Mouse (Mus musculus) megakaryocyte-erythroid progenitor cell, adult 5-6 weeks (primary cell): Measurements from ENCODE around the gene Arl14ep. TPM values are rescaled to one million over a fixed set of nuclear protein-coding genes. Genes with fewer than 3 reads are reported as not detected.
"Not testable (repeated sequence)": the region's sequence is repeated elsewhere in the genome, so short reads cannot be mapped to it uniquely, and the experiment has no call there.

Experiments used
- ATAC-seq: replicated peaks from 2 replicates; pipeline ENCODE4 v1.8.0; 2016; ENCODE audit warnings: mild to moderate bottlenecking, inconsistent platforms; ENCODE audit not compliant: severe bottlenecking, poor library complexity, low FRiP score, low TSS enrichment
- total RNA-seq, 2 experiments: library from RNA; stranded (forward) in 1 of 2; stranded (reverse) in 1 of 2; fragments of 200-1000, 215-1000 nt in 1 of 2; fragments of >200 nt in 1 of 2; fragmentation: Nextera tagmentation in 1 of 2; gene quantifications; 2 replicates each; pipeline ENCODE4 v1.2.3; 2014 to 2017

Gene Arl14ep
- total RNA-seq (2014; fragmentation: Nextera tagmentation) (15.4 and 20.1 TPM in 2 replicates), total RNA-seq (2017) (24.9 and 31.2 TPM in 2 replicates)

DNA sequence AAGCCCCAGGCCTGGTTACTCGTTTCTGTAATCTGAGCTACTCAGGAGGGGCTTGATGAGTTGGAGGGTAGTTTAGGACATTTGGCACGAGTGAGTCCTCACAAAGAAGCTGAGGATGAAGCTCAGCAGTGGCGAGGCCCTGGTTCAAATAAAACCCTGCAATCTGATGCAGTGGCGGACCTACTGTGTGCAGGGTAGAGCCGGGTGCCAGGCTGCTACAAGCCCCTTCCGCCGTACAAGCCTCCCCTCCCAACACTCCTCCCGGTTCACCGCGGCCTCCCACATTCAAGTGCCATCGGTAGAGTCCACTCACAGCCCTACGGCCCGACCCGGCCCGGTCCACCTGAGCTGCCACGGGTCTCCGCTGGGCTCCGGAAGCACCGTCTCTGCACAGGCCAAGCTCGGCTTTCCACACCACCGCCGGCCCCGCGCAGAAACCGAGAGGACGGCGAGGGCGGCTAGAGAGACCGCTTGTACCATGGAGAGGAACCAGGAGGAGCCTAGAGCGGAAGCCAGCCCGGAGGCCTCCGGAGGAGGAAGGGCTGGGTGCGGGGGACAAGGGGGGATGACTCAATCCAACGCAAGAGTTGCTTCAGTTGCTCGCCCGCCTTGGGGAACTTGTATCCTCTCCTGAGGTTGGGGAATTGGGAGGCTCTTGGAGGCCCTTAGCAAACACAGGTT is at the start of gene Arl14ep:
Gene Arl14ep, minus strand, starts transcription at position 466 of the 681 bp plus-strand sequence.
- peak; percentile 99 for ATAC-seq

DNA sequence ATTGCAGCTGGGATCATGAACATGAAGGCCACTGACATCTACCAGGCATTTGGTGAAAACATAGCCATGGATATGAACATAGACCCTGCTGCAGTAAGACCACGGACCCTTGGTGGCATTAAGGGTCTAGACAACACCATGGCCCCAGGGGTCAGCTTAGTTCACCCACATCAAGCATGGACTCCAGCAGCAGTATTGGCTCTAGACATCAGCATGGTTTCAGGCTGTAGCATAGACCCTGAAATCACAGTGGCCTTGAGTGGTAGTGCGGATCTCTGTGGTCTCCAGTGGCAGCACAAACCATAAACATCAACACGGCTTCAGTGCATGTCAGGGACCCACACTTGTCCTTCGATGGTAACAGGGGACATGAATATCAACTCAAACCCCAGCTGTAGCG is 48.5 kb upstream of the Arl14ep start:
- no peak for ATAC-seq

DNA sequence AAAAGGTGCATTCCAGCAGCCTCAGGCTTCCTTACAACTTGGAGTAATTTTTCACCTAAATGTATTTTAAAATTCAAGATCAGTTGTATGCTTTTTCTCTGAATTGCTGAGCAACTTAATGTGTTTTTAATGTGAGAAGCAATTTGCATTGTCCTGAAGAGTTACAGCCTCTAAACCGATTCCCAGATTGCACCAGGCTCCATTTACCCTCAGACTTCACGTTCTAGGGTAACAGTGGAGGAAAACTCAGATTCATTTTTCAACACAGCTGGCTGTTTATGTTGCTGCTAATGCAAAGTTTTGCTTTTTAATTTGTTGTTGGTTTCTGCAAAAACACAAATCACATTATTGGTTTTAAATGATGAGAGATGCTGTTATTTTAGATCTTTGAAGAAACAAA is 45.1 kb upstream of the Arl14ep start:
- no peak for ATAC-seq

DNA sequence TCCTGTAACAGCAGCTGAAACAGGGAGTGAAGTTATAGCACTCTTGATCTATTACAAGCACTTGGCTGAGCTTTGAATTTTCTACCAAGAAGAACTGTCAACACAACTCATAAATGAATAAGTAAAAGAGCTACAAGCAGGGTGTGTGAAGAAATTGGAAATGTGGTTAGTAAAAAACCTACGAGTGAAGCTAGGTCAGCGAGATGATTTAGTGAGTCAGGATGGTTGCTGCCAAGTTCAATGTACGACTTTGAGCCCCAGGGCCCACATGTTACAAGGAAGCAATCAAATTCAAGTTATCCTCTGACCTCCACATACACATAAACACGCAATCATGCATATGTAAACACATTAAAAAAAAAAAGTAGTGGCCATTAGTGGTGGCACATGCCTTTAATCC is 38.9 kb upstream of the Arl14ep start:
- ATAC-seq = no peak

DNA sequence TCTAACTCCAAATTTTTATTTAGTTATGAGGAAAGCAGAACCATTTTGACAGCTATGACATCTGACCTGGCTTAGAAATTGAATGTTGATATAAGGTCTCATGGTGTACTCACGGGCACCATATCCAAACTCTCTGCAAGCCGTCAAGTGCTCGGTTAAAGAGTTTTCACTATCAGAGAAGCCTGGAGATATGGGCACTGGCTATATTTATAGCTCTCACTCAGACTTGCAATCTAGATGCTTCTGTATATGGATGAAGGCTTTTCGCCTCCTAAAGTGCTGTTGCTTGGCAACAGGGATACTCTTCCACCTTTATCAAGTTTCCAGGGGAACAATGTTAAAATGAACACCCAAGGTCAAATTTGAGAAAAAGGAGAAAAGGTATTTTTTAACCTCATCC is 38.1 kb upstream of the Arl14ep start:
- ATAC-seq = no peak

DNA sequence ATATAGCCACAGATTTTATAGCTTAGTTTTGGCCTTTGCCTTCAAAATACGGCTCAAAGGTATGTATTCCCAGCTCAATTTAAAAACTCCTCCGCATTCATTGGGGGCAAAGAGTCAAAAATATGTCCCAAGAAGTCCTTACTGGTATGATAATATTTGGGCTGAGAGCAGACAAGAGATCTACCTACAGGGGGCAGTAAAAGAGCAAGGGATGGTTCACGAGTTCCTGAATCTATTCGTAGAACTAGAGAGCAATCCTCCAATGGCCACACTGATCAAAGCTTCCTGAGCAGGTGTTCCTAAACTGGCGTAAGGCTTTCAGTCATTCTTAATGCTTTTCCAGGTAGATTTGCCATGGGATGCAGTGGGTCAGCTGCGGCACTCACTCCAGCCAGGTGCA is 35.9 kb upstream of the Arl14ep start:
- no peak for ATAC-seq

DNA sequence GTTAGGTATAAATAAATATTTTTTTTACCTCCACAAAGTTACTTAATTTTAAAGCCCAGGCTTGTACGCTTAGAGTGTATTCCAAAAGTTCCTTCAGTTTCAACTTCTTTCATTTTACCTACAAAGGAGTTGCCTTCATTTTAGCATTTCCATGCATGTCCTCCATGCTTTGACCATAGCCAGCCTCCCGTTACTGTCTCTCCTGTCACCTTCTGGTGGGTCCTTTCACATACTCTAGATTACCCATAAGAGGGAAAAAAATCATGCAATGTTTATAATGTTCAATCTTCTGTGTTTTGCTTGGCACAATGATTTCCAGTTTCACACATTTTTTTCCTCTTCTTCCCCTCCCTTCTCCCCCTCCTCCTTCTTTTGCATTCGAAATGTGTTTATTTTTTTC is 32.2 kb upstream of the Arl14ep start:
- no peak for ATAC-seq

DNA sequence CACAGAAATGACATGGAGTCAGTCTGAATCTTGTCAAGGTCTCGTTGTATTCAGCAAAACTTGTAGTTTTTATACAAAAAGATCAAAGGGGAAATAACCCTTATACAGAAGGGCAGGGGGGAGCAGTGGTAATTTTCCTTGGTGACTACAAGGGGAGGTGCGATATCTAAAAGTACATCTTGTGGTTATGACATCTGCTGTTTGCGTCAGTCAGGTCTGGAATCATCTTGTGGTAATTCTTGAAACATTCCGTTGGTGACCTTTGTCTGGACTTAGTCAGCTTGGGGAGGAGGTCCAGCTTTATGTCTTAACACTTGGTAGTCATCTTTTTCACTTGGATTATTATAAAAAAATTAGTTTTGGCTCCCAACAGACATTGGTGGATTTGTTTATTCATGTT is 31.7 kb upstream of the Arl14ep start:
- not testable (repeated sequence) for ATAC-seq

DNA sequence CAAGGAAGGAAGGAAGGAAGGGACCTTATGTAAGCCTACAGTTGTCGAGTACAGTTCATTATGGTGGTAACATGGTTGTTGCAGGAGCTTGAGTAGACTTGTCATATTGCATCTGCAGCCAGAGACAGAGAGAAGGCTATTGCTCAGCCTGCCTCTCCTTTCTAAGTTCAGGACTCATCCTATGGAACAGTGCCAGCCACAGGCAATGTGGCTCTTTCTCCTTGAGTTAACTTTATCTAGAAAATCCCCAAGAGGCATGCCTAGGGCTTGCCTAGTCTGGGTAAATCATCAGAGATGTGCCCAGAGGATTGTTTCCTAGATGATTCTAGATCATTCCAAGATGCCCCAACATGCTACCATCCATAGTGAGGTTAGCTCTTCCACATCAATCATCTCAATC is 17.0 kb upstream of the Arl14ep start:
- no peak for ATAC-seq

DNA sequence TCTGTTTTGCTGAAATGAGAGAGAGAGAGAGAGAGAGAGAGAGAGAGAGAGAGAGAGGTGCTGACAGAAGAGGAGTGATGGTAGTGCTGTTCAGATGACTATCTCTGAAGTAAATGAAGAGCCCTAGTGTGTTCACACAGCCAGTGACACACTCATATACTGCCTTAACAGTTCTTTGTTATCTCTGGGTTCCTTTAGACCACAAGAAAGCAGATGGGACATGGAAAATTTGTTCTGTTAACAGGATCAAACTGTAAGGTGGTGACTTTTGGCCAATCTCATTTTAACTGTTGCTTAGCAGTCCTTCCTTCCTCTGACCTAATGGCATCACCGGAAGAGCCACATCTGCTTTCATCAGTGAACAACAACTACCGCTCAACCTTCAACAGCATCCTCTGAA is 10.7 kb upstream of the Arl14ep start:
- ATAC-seq = no peak

DNA sequence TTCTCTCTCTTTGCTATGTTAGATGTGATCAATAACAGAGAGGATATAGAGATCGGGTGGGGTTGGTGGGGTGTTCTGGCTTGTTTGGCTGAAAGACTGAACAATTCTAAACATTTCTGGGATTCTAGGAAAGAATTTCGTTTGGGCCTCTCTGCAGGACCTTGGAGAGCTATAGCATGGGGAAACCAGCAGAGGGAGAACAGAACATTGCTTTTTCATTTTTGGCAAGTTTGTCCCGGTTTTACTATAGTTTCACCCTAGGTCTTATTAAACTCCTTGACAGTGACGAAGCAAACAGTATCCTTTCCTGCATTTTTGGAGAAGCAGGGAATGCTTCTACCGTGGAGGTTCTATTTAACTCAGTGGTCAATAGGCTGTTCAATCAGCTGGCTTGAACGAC is 8.3 kb upstream of the Arl14ep start:
- ATAC-seq = no peak

DNA sequence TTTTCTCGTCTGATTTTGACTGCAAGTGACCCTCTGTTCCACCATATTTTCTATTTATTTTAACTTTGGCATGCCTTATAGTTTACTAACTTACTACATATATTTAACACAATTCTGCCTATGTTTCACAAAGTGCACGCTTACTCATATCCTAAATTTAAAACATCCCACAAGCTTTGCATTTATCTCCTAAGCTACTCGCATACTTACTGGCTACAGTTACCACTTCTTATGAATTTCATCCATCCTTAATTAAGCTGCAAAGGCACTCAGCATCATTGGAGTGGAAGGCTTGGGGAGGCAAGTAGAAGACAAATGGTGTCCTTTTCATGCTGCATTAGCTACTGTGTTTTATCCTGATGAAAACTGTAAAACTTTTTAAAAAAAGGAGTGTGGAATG is 2.2 kb upstream of the Arl14ep start:
- ATAC-seq = no peak

DNA sequence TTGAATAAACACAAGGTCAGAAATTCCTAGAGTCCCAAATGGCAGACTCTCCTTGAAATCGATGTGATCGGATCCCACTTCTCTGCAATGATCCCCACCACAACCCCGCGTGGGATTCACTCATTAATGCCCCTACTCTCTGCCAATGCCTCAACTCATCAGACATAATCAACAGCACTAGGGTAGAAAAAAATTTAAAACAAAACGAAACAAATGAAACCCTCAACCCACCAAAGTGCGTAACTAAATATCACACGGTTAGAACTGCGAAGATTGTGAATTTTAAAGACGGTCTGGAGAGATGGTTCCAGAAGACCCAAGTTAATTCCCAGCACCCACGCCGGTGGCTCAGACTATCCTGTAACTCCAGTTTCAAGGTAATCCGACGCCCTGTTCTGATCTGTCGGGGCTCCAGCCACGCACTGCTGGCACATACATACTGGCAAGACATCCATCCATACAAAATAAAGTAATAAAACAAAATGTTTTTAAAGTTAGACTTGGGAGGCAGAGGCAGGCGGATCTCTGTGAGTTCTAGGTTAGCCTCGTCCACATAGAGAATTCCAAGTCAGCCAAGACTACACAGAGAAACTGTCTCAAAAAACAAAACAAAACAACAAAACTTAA is 779 bp downstream of the Arl14ep start:
- ATAC-seq = no peak

DNA sequence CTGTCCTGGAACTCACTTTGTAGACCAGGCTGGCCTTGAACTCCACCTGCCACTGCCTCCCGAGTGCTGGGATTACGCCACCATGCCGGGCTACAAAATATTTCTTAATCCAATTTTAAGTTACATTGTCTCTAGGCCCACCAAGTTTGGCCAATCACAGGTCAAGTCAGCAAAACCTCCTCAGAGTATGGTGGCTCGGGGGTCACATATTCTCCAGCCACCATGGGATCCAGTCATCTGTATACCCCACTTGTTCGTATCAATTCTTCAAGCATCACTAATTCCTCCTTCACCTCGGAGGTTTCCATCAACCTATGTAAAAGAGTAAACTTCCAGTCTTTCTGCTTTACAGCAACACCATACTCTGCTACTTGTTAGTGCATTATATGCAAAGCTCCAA is 1.4 kb downstream of the Arl14ep start:
- ATAC-seq = no peak

DNA sequence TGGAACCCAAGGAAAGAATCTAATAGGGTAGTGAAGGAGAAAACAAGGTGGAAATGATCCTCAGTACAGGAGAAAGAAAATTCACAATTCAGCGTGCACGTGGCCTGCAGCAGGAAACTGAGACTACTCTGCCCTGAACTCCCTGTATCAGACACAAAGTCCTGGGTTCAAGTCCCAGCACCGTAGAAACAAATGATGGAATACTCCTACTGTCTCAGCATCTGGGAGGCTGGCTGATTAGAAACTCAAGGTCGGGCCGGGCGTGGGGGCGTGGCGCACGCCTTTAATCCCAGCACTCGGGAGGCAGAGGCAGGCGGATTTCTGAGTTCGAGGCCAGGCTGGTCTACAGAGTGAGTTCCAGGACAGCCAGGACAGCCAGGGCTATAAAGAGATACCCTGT is 3.3 kb downstream of the Arl14ep start:
- no peak for ATAC-seq

DNA sequence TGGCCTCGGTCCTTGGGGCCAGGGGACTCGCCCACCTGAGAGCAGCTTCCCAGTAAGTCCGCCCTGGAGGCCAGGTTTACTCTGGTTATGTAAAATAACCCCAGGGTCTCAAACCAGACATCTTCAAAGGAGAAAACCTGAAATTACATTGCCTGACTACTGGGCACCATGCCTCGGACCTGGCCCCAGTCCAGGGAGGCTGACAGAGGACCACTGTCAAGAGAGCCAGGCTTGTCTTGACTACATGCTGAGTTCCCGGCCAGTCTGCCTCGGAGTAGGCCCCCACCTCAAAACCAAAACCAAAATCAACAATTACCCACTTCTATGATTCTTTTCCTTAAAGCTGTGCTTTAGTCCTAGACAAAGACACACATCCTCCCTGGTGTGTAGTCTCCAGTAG is 5.9 kb downstream of the Arl14ep start:
- ATAC-seq = no peak

DNA sequence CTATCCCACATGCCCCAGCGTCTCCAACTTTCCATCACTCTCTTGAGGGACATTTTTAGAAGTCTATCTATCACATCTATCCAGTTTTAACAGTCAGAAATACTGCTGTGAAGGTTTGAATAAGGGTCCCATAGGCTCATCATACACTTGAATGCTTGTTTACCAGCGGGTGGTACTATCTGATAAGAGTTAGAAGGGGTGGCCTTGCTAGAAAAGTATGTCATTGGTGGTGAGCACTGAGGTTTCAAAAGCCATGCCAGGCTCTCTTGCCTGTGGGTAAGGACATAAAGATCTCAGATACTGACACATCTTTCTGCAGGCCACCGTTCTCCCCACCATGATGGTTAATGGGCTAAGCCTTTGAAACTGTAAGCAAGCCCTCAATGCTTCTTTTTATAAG is 10.7 kb downstream of the Arl14ep start:
- ATAC-seq = peak; percentile 57

DNA sequence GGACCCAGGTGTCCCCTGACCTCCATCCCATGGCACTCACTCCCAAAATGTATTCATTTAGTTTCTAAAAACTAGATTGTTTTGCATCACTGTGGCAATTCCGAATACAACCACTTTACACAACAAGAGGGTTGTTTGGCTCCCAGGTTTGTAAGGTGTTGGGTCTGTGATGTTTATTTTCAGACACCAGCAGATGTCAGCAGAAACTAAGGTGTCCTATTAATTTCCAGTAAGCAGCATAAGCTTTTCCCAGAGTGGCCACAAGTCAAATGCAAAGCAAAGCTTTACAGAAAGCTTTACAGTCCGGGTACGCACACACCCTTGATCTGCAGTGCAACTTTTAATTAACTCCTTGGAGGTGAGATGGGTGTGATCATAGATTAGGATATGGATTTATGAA is 12.6 kb downstream of the Arl14ep start:
- ATAC-seq = no peak

DNA sequence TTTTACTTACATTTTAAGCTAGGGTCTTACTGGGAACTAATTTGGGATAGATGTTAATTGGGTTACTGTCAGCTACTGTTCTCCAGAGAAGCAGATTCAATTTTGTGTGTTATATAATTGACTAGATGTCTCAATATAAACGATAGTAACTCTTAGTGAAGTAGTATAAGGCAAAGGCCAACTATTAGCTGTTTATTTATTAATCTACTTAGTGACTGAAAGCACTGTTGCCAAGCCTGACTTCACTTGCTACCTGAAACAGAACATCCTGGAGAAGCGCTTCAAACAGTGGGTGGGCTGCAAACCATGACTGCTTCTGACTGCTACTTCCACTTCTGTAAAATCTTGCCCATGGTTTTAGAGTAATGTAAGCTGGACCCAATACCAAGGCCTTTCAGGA is 13.2 kb downstream of the Arl14ep start:
- no peak for ATAC-seq

DNA sequence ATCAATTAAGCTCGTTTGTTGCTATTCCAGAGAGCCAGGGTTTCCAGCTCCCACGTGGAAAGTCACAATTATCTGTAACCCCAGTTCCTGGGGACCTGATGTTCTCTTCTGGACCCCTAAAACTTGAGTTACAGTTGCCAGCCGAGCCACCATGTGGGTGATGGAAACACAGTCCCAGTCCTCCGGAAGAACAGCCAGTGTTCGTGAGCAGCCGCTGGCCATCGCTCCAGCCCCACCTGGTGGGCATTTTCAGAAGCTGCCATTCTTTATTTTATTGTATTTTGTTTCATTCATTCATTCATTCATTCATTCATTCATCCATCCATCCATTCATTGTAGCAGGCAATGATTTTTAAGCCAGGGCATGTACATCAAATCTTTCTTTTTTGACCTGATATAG is 14.0 kb downstream of the Arl14ep start:
- peak; percentile 65; the same call in 1 of the 2 replicates for ATAC-seq

DNA sequence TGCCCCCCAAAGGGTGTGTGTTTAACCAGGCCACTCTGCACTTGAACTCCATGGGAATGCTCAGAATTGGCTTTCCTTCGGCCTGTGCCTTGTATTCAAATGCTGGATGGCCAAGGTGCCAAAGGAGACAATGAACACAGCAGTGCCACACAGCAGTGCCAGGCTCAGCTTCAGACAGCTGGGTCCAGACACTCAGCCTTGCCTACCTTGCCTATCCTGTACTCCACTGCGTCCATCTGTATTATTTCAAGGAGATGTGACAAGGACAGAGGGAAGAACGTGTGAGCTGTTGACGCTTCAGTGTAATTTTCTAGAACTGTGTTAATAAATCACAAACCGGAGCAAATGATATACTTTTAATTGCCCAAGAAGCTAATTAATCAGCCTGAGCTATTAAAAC is 14.8 kb downstream of the Arl14ep start:
- no peak for ATAC-seq
